Mouse (Mus musculus): ENCODE data around the gene Auts2.

Auts2 gene

DNA sequence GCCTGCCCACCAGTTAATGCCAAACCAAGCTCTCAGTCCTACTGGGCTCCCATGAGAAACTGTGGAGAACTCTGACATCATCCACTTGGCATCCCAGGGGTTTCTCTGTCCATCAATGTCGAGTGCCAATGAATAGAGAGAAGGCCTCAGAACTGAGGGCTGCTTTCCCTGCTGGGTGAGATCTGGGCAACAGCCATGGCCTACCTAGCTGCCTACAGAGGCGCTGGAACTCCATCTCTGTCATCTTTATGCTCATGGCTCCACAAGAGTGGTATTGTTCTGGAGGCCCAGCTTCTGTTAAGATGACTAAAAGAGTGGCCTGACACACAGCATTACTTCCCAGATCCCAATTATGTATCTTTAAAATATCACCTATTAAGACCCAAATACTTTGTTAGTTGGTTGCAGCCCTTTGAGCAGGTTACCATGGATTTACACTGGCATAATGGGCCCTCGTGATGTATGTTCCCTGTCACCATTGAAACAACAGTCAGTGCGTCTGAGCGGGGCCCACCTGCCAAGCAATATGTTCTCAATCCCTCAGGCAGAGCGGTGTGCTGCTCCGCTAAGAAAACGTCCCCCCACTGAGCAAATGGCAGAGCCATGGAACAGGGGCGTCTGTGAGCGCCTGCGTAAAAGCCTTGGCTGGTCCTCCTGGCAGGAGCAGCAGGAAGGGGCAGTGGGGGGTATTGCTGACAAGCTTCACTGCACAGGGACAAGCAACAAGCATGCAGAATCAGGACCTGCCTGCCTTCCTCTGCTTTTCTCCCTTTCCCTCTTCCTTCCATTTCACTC lies 718.8 kb downstream of the Auts2 start:
- peak; percentile 48 for DNase-seq

DNA sequence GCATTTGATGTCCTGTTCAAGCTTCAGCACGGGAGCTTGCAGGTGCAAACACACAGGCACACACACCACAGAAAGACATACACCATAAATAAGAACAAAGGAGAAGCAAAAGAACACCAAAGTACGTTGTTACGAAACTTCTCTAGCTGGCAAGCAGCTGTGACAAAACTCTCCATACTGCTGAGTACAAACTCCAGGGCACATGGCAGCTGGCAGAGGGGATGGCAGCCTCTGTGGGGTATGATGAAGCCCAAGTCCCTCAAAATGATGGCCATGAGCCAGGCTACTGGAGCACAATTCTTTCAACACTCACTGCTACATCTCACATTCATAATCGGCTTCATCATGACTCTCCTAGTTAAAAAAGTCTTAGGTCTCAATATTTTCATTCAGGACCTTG lies 721.7 kb downstream of the Auts2 start:
- DNase-seq: no peak

GRCm38 (mm10) chr5:131819251-131819691 lies 723.9 kb downstream of the Auts2 start:
- DNase-seq: no peak

GRCm38 (mm10) chr5:131815498-131815897 lies 727.6 kb downstream of the Auts2 start:
- no peak for DNase-seq

DNA sequence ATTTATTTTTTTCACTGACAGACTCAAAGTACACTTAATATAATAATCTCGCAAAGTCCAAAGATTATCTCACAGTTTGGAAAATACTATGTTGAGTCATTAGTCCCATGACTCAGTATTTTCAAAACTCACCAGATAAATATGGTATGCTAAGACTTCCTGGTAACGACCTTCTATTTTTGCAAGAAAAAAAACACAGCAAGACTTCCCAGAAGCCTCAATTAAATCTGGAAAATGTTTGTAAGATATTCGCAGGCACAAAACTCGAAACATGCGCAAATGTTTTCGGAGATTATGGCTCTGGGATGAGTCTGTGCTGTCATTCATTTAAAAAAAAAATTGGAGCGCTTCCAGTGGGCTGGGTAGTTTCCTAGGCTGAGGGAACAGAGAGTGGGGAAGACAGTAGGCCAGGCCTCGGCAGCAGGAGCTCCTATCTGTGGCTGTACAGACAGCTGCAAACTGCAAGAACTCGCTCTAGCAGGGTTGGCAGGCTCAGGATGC lies 728.6 kb downstream of the Auts2 start:
- DNase-seq: no peak

DNA sequence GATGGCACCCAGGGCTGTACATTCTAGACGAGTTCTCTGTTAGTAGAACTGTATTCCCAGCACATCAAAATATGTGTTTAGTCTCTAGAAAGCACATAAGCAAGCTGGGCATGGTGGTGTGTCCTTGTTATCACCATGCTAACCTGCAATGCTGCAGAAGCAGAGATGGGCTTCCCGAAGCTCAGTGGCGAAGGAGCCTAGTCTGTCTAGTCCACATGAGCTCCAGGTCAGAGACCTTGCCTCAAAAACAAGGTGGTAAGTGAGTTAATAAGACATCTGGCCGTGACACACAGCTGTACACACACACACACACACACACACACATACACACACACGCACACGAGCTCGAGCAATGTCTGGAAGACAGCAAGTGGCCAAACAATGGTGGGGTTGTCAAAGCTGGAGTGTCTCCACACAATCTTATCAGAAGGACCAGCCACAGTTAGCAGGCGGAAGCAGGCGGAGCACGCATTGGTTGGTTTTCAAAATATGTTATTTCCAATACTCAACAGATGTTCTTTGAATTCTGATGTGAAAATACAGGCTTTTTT lies 729.1 kb downstream of the Auts2 start:
- DNase-seq: no peak

- DNase-seq: no peak
Measured at GRCm38 (mm10) chr5:131813331-131813781, 729.8 kb downstream of the Auts2 start.

- no peak for DNase-seq
Measured at GRCm38 (mm10) chr5:131812483-131813063, 730.6 kb downstream of the Auts2 start.

DNA sequence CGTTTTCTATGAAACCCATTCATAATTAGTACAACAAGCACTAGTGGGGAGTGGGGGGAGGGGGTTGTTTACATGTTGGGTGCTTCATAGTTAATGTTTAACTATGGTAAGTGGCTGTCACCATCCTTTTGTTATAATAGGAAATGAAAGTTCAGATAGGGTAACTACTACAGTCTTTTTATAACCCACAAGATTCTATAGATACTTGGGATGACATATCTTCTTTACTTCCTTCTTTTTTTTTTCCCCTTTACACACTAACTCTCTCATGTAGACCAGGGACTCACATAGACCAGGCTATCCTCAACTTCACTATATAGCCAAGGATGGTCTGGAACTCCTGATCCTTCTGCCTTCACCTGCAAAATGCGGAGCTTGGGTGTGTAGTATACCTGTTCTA lies 736.8 kb downstream of the Auts2 start:
- no peak for DNase-seq

GRCm38 (mm10) chr5:131805277-131805676 lies 737.9 kb downstream of the Auts2 start:
- no peak for DNase-seq

- DNase-seq: no peak
Measured at GRCm38 (mm10) chr5:131803609-131804008, 739.5 kb downstream of the Auts2 start.

GRCm38 (mm10) chr5:131802340-131803036 lies 740.7 kb downstream of the Auts2 start:
- peak; percentile 39 for DNase-seq

DNA sequence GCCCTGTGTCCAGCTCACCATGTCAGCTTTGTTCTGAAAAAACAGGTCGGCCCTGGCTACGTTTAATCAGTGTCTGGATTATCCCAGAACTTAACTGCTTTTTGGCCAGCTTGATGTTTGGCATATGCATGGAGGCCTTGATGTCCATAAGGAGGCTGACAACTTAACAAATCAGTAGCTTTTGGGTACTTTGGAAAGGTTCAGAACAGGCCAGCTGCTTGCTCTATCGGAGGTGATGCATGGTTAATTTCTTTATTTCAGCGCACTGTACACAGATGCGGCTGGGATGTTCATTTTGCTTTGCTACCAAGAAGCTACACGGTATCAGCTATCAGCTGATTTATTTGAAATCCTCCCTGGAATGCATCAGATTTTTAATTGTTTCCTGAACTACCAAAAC lies 741.2 kb downstream of the Auts2 start:
- peak; percentile 55 for DNase-seq

GRCm38 (mm10) chr5:131798373-131798772 lies 744.8 kb downstream of the Auts2 start:
- DNase-seq: peak; percentile 50

DNA sequence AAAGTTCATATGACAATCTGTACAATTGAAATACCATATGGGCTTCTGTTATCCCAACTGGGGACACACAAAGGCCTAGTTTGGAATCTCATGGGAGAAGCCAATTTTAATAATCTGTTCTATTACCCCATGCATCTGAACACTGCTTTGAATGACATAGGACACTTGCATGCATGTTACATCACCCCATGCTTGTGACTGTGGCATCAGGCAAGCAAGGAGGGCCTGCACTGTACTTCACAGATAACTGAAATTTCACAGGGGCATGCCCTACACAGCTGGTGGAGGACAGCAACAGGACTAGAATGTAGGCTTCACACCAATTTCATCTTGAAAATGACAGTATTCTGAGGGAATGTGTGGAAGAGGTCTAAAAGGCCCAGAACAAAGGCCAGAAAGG lies 746.1 kb downstream of the Auts2 start:
- DNase-seq: no peak

DNA sequence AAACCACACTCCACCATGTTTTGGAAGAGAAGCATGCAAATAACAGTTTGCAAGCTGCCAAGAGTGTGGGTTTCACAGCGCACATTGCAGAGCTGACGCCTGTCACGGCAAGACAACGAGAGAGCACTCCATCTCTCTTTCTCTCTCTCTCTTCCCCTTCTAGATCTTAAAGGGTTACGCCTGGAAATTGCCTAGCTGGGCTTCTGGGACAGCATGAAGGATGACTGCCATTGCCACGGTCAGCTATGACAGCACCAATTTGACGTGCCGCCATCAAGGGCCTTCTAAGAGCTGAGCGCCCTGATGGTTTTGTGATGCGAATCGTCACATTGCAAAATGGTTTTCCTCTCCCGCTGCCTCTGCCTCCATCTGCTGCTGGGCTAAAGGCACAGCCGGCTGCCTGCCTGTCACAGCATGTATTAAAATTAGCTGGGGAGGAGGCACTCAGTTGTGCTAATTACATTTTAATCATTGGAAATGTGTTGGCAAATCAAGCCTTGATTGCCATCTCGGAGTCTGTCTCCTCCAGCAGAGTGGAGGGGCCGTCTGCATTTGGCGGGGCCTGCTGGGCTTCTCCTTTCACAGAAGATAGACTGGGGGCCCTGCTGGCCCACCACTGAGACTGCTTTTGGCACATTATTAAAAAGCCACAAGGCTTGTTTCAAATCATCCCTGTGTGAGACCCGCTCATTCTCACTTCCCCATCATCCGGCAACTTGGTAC lies 748.6 kb downstream of the Auts2 start:
- peak; percentile 69 for DNase-seq

DNA sequence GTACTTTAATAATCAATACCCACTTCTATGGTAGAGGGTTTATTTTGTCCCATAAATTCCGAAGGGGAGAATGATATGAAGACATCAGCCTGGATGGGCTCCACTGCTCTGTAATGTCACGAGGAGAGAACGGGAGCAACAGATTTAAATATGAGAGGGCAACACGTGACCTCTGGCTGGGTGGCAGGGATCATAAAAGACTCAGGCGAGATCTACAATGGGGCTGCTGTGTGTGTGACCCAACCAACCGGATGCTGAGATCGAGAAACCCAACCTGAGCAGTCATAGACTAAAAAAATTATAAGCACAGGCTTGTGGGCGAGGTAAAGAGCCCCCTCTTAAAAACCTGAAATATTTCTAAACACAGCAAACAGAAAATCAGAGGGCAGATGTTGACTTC lies 753.5 kb downstream of the Auts2 start:
- no peak for DNase-seq

GRCm38 (mm10) chr5:131788008-131788407 lies 755.1 kb downstream of the Auts2 start:
- DNase-seq: no peak

DNA sequence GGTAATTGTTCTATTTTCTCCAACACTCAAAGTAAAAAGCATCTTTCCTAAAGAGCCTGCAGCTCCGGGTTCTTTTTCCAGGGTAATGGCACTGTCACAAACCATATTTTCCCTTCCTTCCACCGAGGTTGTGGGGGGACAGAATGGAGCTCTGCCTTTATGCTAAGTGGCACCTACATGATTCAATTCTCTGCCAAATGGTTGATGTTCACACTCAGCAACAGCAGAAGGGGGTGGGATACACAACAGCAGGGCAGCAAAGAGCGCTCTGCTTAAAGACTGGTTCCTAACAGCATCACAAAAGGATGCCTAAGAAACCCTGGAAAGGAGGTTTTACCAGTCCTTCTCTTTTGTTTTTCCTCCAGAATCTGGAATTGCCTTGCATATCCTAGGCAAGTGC lies 759.9 kb downstream of the Auts2 start:
- peak; percentile 35 for DNase-seq

GRCm38 (mm10) chr5:131781063-131781462 lies 762.1 kb downstream of the Auts2 start:
- DNase-seq: no peak

DNA sequence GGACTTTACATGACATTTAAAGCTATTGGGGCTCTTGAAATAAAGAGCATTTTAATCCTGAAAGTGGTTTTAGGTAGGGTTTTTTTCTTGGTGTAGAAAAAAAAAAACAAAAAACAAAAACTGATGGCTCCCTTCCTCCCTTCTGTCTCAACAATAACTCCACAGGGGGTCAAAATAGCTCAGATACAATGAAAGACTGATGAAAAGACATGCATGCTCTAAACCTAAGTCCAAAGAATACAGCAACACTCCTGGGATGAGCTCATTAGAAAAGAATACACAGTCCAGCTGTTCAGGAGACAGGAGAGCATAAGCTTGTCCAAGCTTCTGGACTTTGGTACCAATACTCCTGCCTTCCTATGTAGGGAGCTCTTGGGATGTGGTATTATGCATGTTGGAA lies 764.0 kb downstream of the Auts2 start:
- DNase-seq: no peak

- no peak for DNase-seq
Measured at GRCm38 (mm10) chr5:131775672-131776071, 767.5 kb downstream of the Auts2 start.

GRCm38 (mm10) chr5:131775222-131775621 lies 767.9 kb downstream of the Auts2 start:
- peak; percentile 44 for DNase-seq

Data from retina, postnatal 1 day (tissue).